Mouse (Mus musculus) heart, adult 2 months (tissue): ENCODE results near the gene Gucd1.

Experiments used
- CTCF ChIP-seq: fragments of 200-600 bp; IDR thresholded peaks from 2 replicates; pipeline ENCODE4 v1.8.1; 2022; ENCODE audit warnings: antibody characterized with exemption, mild to moderate bottlenecking, moderate library complexity
- EP300 ChIP-seq: fragments of 200-500 bp; IDR thresholded peaks from 2 replicates; pipeline ENCODE4 v1.6.1; 2011; ENCODE audit warnings: low read depth, low read length, control low read depth; ENCODE audit not compliant: insufficient read depth
- POLR2A ChIP-seq: fragments of 200-500 bp; IDR thresholded peaks from 2 replicates; pipeline ENCODE4 v1.6.1; 2011; ENCODE audit warnings: mild to moderate bottlenecking, low read depth, low read length, control low read depth; ENCODE audit not compliant: insufficient read depth

- TF ChIP-seq POLR2A = no peak
- no peak for TF ChIP-seq CTCF
- no peak for TF ChIP-seq EP300
These were observed 26.4 kb downstream of the Gucd1 start for GRCm38 (mm10) chr10:75491234-75491935.
